10 mouse cellular contexts compared by ENCODE assay signal in the genomic region with DNA sequence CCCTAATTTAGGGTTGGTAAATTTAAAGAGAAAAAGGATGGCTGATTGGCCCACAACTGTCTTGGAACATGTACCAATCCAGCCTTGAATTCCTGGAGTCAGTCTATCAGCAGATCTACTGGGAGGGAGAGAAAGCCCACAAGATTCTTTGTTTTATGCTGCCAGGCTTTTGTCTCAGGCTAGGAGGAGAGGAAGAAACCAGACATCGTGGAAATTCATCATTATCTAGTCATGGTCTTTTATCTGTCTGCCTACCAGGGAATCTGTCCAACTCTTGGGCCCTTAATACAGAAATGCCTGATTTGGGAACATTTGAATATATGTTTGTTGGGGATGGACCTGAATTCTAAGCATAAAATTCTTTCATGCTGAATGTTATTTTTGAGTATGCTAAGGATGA. TPM values are rescaled to one million over a fixed set of nuclear protein-coding genes. Genes with fewer than 3 reads are reported as not detected.
A peak's percentile ranks its signal among the peaks of the same experiment; 100 is the strongest.
DNase-seq lines count a peak whose midpoint lies in the region; ATAC-seq and TF ChIP-seq lines count a peak whose summit lies in the region.
"Had no signal": no experiment of that assay in that cellular context is flagged by ENCODE, and none has a peak within 500 bp of the region (broad histone marks: within the 10 kb centered on the region; RNA-seq: fewer than 3 reads in every experiment).

No protein-coding gene starts in this region.

- no peak overlapping the region for H3K27ac ChIP-seq in kidney, embryonic 15.5 days
- no peak overlapping the region for H3K27ac ChIP-seq in embryonic facial prominence, embryonic 12.5 days
- H3K27ac ChIP-seq in hindbrain, embryonic 16.5 days (ENCODE audit: low read depth, low read length), result no peak overlapping the region
- no peak overlapping the region for H3K27ac ChIP-seq in midbrain, postnatal 0 days (ENCODE audit: low read depth, low read length)

- H3K9ac ChIP-seq in kidney, embryonic 15.5 days, result no peak overlapping the region
- no peak overlapping the region for H3K9ac ChIP-seq in embryonic facial prominence, embryonic 12.5 days
- H3K9ac ChIP-seq in hindbrain, embryonic 16.5 days (ENCODE audit: low read depth, low read length), result no peak overlapping the region
- no peak overlapping the region for H3K9ac ChIP-seq in midbrain, postnatal 0 days (replicated peaks; ENCODE audit: low read length, poor library complexity, severe bottlenecking)

- H3K36me3 ChIP-seq in kidney, embryonic 15.5 days, result peaks cover 21% of the 10 kb centered on the region
- H3K36me3 ChIP-seq in embryonic facial prominence, embryonic 12.5 days, result peaks cover 9% of the 10 kb centered on the region; the same call in 1 of the 2 replicates
- 0 out of 2 replicates have a peak, but pooled peaks cover 5% of the 10 kb centered on the region for H3K36me3 ChIP-seq in hindbrain, embryonic 16.5 days (ENCODE audit: control insufficient read depth, insufficient read depth, low read length)
- peaks cover 5% of the 10 kb centered on the region; the same call in 1 of the 2 replicates for H3K36me3 ChIP-seq in midbrain, postnatal 0 days (ENCODE audit: insufficient read depth, low read length)

- 0 out of 2 replicates have a peak overlapping the region, but pooled peaks have one; percentile 98 for H3K4me3 ChIP-seq in kidney, embryonic 15.5 days (replicated peaks)
- H3K4me3 ChIP-seq in embryonic facial prominence, embryonic 12.5 days, result no peak overlapping the region
- no peak overlapping the region for H3K4me3 ChIP-seq in hindbrain, embryonic 16.5 days (ENCODE audit: low read length)
- peak overlapping the region; percentile 93; the same call in 1 of the 2 replicates for H3K4me3 ChIP-seq in midbrain, postnatal 0 days (ENCODE audit: low read depth, low read length)

- no peak for ATAC-seq in kidney, embryonic 15.5 days (replicated peaks; ENCODE audit: low FRiP score)
- no peak for ATAC-seq in embryonic facial prominence, embryonic 12.5 days (ENCODE audit: insufficient number of reproducible peaks, insufficient read depth, low FRiP score, low TSS enrichment)
- ATAC-seq in hindbrain, embryonic 16.5 days, result no peak
- ATAC-seq in midbrain, postnatal 0 days (ENCODE audit: low FRiP score), result no peak

- H3K4me1 ChIP-seq in kidney, embryonic 15.5 days, result peaks cover 35% of the 10 kb centered on the region
- peaks cover 21% of the 10 kb centered on the region for H3K4me1 ChIP-seq in embryonic facial prominence, embryonic 12.5 days
- peaks cover 14% of the 10 kb centered on the region for H3K4me1 ChIP-seq in hindbrain, embryonic 16.5 days (ENCODE audit: control insufficient read depth, insufficient read depth, low read depth, low read length)
- H3K4me1 ChIP-seq in midbrain, postnatal 0 days (ENCODE audit: insufficient read depth, low read length), result peaks cover 5% of the 10 kb centered on the region; the same call in 1 of the 2 replicates

- DNase-seq in kidney, adult 11 months, result no peak
- no peak for DNase-seq in midbrain, postnatal 0 days (ENCODE audit: low spot score)
- DNase-seq in lung, postnatal 10 days, result no peak
- DNase-seq in frontal cortex, postnatal 25 days (ENCODE audit: low spot score in 2 of 2), result no peak
- no peak for DNase-seq in cerebellum, adult 8-10 months
- DNase-seq: adrenal gland, postnatal 36 days; cerebellum, postnatal 10 days had no signal

- no peaks in the 10 kb centered on the region for H3K9me3 ChIP-seq in kidney, embryonic 15.5 days (replicated peaks)
- no peaks in the 10 kb centered on the region for H3K9me3 ChIP-seq in embryonic facial prominence, embryonic 12.5 days
- no peaks in the 10 kb centered on the region for H3K9me3 ChIP-seq in hindbrain, embryonic 16.5 days (ENCODE audit: control insufficient read depth, low read length)
- no peaks in the 10 kb centered on the region for H3K9me3 ChIP-seq in midbrain, postnatal 0 days (ENCODE audit: low read length)

- 82% methylated on average over 1 of the region's 1 CpGs for WGBS in kidney, embryonic 15.5 days
- 100% methylated on average over 1 of the region's 1 CpGs for WGBS in embryonic facial prominence, embryonic 12.5 days
- WGBS in hindbrain, embryonic 16.5 days, result 79% methylated on average over 1 of the region's 1 CpGs
- 75% methylated on average over 1 of the region's 1 CpGs for WGBS in midbrain, postnatal 0 days

- TF ChIP-seq CTCF in midbrain, postnatal 0 days (IDR thresholded peaks at IDR 0.05), result no peak

- H3K4me2 ChIP-seq in kidney, embryonic 15.5 days, result peak overlapping the region; percentile 65
- H3K4me2 ChIP-seq in embryonic facial prominence, embryonic 12.5 days (replicated peaks), result peak overlapping the region; percentile 63
- H3K4me2 ChIP-seq in hindbrain, embryonic 16.5 days (ENCODE audit: low read length), result peak overlapping the region; percentile 75
- H3K4me2 ChIP-seq in midbrain, postnatal 0 days (ENCODE audit: low read depth, low read length, poor library complexity, severe bottlenecking), result peak overlapping the region; percentile 71

- no peaks in the 10 kb centered on the region for H3K27me3 ChIP-seq in kidney, embryonic 15.5 days
- H3K27me3 ChIP-seq in embryonic facial prominence, embryonic 12.5 days, result no peaks in the 10 kb centered on the region
- H3K27me3 ChIP-seq in hindbrain, embryonic 16.5 days (replicated peaks; ENCODE audit: control insufficient read depth, insufficient read depth, low read length), result no peaks in the 10 kb centered on the region
- no peaks in the 10 kb centered on the region for H3K27me3 ChIP-seq in midbrain, postnatal 0 days (ENCODE audit: insufficient read depth, low read length)

RNA-seq across cellular contexts. Expression of a gene that starts 1.2 kb away (rescaled TPM):
- 265 and 305 TPM in 2 replicates for polyA plus RNA-seq in kidney, embryonic 15.5 days (2015; fragmentation: Nextera tagmentation; extraction: Ambion mirVana)
- 253 and 263 TPM in 2 replicates for polyA plus RNA-seq in embryonic facial prominence, embryonic 12.5 days (2016; fragmentation: Nextera tagmentation; extraction: Ambion mirVana)
- polyA plus RNA-seq in hindbrain, embryonic 16.5 days (2015; fragmentation: Nextera tagmentation; extraction: Ambion mirVana), result 218 and 228 TPM in 2 replicates
- total RNA-seq in midbrain, postnatal 0 days (2014; rRNA removed), result 98.6 and 104 TPM in 2 replicates
- 296 and 303 TPM in 2 replicates for polyA plus RNA-seq in midbrain, postnatal 0 days (2015; fragmentation: Nextera tagmentation; extraction: Ambion mirVana)

RNA-seq across cellular contexts. Expression of a gene that starts 5.9 kb away (rescaled TPM):
- 155 and 168 TPM in 2 replicates for polyA plus RNA-seq in kidney, embryonic 15.5 days (2015; fragmentation: Nextera tagmentation; extraction: Ambion mirVana)
- 182 and 194 TPM in 2 replicates for polyA plus RNA-seq in embryonic facial prominence, embryonic 12.5 days (2016; fragmentation: Nextera tagmentation; extraction: Ambion mirVana)
- 45.1 and 56.1 TPM in 2 replicates for polyA plus RNA-seq in hindbrain, embryonic 16.5 days (2015; fragmentation: Nextera tagmentation; extraction: Ambion mirVana)
- 46.4 and 48.9 TPM in 2 replicates for total RNA-seq in midbrain, postnatal 0 days (2014; rRNA removed)
- 40.6 and 41.8 TPM in 2 replicates for polyA plus RNA-seq in midbrain, postnatal 0 days (2015; fragmentation: Nextera tagmentation; extraction: Ambion mirVana)

RNA-seq across cellular contexts. Expression of a gene that starts 8.0 kb away (rescaled TPM):
- 11.0 and 11.4 TPM in 2 replicates for polyA plus RNA-seq in kidney, embryonic 15.5 days (2015; fragmentation: Nextera tagmentation; extraction: Ambion mirVana)
- 4.8 and 5.2 TPM in 2 replicates for polyA plus RNA-seq in embryonic facial prominence, embryonic 12.5 days (2016; fragmentation: Nextera tagmentation; extraction: Ambion mirVana)
- polyA plus RNA-seq in hindbrain, embryonic 16.5 days (2015; fragmentation: Nextera tagmentation; extraction: Ambion mirVana), result 4.9 and 5.9 TPM in 2 replicates
- total RNA-seq in midbrain, postnatal 0 days (2014; rRNA removed), result 3.9 and 7.7 TPM in 2 replicates
- 2.4 and 2.9 TPM in 2 replicates for polyA plus RNA-seq in midbrain, postnatal 0 days (2015; fragmentation: Nextera tagmentation; extraction: Ambion mirVana)

RNA-seq across cellular contexts. Expression of a gene that starts 38.4 kb away (rescaled TPM):
- 46.8 and 54.6 TPM in 2 replicates for polyA plus RNA-seq in kidney, embryonic 15.5 days (2015; fragmentation: Nextera tagmentation; extraction: Ambion mirVana)
- polyA plus RNA-seq in embryonic facial prominence, embryonic 12.5 days (2016; fragmentation: Nextera tagmentation; extraction: Ambion mirVana), result 33.1 and 34.6 TPM in 2 replicates
- polyA plus RNA-seq in hindbrain, embryonic 16.5 days (2015; fragmentation: Nextera tagmentation; extraction: Ambion mirVana), result 31.4 and 35.6 TPM in 2 replicates
- total RNA-seq in midbrain, postnatal 0 days (2014; rRNA removed), result 40.2 and 42.1 TPM in 2 replicates
- 29.7 and 31.9 TPM in 2 replicates for polyA plus RNA-seq in midbrain, postnatal 0 days (2015; fragmentation: Nextera tagmentation; extraction: Ambion mirVana)

RNA-seq across cellular contexts. Expression of a gene that starts 50.4 kb away (rescaled TPM):
- polyA plus RNA-seq in kidney, embryonic 15.5 days (2015; fragmentation: Nextera tagmentation; extraction: Ambion mirVana), result 6.3 and 6.8 TPM in 2 replicates
- 5.5 and 6.9 TPM in 2 replicates for polyA plus RNA-seq in embryonic facial prominence, embryonic 12.5 days (2016; fragmentation: Nextera tagmentation; extraction: Ambion mirVana)
- polyA plus RNA-seq in hindbrain, embryonic 16.5 days (2015; fragmentation: Nextera tagmentation; extraction: Ambion mirVana), result 38.5 and 39.5 TPM in 2 replicates
- total RNA-seq in midbrain, postnatal 0 days (2014; rRNA removed), result 35.6 and 47.4 TPM in 2 replicates
- polyA plus RNA-seq in midbrain, postnatal 0 days (2015; fragmentation: Nextera tagmentation; extraction: Ambion mirVana), result 33.0 and 34.0 TPM in 2 replicates

Comparison
In these comparisons a context has a peak if more than half of its experiments do, and no peak if none do; other contexts are left out.
1. H3K4me3 ChIP-seq: peak in kidney, embryonic 15.5 days (single experiment) and midbrain, postnatal 0 days (single experiment); none in embryonic facial prominence, embryonic 12.5 days (single experiment) and hindbrain, embryonic 16.5 days (single experiment).
2. Peak in every context shown above with its lines, with median percentiles within 50 percentile points of each other: H3K4me2 ChIP-seq.